Mouse (Mus musculus): ENCODE data around the gene Ndufa12.

Ndufa12 gene

DNA sequence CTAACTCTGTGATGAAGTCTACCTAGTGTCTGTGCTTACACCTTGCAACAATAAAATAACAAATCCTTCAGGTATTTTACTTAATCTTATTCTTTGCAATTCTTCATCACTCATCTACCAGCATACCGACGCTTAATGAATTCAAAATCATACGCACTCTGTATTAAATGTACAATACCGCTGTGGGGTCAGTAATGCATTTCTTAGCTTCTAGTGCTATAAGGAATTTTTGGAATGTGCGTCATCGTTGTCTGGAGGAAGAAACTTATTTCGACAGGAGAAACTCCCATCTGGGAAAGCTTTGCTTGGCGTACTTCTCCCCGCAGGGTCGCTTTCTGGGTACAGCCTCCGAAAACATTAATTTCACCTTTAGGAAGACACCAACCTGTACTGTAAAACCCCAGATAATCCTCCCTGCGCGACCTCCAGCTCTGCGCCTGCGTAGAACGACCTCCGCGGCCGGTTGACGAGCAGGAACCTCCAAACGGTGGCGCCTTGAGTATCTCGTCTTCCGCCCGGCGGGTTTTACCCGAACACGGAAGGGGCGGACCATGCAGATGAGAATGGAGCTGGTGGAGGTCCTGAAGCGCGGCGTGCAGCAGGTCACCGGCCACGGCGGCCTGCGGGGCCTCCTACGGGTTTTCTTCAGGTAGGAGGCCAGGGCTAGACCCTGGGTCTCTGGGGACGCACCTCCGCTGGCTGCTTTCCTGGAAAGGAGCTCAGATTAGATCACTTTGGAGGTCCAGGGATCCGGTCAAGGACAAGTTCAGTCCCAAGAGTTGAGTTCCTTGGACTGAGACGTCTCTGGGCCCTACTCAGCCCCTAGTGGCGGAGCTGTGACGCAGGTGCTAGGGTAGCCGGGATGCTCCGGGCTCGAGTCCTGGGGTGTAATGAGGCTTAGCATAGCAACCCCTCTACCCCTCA lies at the start of gene Ndufa12:
Gene Ndufa12, plus strand, starts transcription at position 239 of the 924 bp plus-strand sequence.
- peak; percentile 94 for DNase-seq (ENCODE audit: low read depth, low spot score)

DNA sequence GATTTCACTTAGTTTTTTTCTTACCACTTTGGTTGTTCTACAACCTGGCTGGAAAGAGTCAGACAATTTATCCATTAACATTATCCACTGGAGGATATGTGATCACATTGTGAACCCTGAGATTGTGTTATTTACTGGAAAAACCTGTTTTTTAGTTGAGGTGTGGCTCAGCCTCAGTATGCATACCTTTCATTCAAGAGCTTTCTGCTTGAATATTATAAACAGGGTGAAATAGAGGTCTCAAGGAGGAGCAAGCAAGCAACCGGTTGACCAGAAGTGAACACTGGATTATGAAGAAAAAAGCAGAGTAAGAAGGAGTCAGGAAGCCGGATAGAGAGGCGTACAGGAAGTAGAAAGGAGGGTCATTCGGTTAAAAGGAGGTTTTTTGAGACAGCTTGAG lies 47.0 kb upstream of the Ndufa12 start:
- DNase-seq (ENCODE audit: low read depth, low spot score) = no peak

DNA sequence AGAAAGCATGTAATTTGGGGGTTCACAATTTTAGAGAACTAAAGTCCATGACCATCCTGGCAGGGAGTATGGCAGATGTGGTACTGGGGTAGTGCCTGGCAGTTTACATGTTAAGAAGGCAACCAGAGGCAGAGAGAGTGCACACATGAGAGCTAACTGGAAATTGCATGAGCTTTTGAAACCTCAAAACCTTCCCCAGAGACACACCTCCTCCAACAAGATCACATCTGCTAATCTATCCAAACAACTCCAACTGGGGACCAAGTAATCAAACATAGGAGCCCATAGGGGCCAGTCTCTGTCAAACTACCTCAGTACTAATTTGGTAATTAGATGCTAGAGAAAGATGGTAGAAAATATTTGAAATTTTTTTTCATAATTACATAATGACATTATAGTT lies 44.7 kb upstream of the Ndufa12 start:
- DNase-seq (ENCODE audit: low read depth, low spot score) = no peak

DNA sequence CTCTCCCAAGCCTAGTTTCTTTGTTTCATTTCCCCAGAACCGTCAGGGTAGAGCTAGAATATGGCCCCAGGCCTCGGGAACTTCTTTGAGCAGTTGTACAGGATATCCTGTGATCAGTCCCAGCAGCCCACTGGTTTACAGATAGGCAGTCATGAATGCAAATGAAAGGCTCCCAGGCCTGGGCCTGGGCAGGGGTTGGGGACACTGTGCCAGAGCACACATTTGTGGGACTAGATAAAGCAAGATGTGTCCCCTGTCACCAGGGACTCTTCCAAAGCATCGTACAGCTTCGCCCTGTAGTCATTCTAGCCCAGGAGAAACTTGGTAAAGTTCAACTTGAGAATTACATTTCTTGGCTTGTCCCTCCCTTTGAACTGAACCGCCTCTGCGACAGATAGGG lies 39.6 kb upstream of the Ndufa12 start:
- no peak for DNase-seq (ENCODE audit: low read depth, low spot score)

DNA sequence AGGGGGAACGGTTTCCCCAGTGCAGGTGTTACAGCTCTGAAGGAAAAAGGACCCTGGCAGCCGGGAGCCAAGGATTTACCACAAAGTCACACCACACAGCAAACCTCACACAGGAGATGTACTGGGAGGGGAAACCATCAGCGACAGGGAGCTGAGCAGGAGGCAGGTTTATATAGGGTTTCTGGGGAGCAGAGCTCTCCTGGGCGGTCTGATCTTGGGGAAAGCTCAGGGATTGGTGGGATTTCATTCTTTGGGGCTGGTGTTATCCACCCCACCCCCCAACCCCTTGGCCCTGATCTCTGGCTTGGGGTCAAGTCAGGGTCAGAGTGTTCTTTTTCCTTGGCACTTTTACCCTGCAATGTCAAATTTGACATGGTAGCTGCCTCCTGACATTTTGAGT lies 39.1 kb upstream of the Ndufa12 start:
- DNase-seq (ENCODE audit: low read depth, low spot score) = no peak

DNA sequence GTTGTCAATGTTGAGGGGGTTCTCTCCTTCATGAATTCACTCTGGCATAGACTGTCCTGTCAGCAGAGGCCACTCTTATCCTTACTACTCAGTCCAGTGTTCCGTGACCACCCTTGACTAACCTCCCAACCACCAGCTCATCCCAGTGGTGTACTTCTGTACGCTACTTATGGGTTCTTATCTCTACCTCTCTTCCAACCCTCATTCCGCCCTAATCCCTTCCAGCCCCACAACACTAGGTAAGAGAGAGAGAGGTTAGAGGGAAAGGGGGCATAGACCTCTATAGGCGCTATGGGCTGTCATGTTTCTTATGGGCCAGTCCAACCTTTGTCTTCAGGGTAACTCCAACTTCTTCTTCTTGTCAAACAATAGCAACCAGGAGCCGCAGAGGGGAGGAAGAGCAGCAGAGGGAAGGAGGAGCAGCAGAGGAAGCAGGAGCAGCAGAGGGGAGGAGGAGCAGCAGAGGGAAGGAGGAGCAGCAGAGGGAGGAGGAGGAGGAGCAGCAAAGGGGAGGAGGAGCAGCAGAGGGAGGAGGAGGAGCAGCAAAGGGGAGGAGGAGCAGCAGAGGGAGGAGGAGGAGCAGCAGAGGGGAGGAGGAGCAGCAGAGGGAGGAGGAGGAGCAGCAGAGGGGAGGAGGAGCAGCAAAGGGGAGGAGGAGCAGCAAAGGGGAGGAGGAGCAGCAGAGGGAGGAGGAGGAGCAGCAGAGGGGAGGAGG lies 37.3 kb upstream of the Ndufa12 start:
- DNase-seq (ENCODE audit: low read depth, low spot score) = no peak

DNA sequence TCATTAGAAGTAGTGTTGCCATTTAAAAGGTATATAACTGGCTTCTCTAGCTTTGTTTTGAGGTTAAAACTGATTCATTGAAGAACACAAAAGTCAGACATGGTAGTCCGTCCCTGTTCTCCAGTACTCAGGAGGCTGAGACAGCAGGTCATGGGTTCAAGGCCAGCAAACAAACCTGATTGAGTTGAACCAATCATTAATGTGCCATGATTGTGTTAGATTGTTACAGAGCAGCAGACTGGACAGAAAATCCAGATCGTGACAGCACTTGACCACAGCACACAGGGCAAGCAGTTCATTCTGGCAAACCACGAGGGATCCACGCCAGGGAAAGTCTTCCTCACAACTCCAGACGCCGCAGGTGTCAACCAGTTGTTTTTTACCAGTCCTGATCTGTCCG lies 36.5 kb upstream of the Ndufa12 start:
- no peak for DNase-seq (ENCODE audit: low read depth, low spot score)

DNA sequence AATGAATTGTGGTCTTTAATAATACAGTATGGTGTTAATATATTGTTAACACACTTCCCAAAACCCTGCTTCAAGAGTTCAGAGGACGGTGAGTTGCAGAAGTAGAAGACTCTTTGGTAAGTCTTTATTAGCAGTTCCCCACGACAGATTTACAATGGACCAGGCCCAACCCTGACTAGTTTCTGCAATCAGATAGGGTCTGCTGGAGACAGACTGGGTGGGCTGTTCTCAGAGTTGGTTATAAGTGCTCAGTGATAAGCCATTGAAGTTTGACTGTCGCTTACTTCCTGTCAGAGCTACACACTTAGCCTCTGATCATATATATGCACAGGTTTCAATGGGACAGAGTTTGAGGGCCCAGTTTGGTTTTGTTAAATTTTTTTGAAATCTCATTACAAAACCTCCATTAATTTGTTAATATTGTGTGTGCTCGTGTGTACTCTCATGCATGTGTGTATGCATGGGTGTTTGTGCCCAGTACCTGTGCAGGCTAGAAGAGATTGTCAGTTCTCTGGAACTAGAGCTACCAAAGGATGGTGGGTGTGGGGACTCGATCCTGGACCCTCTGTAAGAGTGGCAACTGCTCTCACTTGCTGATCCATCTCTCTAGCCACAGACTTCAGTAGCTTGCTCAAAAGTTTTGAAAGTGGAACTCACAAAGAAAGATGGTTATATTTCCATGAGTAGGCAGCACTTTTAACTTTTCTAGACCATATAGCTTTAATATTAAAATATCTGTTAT lies 34.2 kb upstream of the Ndufa12 start:
- no peak for DNase-seq (ENCODE audit: low read depth, low spot score)

DNA sequence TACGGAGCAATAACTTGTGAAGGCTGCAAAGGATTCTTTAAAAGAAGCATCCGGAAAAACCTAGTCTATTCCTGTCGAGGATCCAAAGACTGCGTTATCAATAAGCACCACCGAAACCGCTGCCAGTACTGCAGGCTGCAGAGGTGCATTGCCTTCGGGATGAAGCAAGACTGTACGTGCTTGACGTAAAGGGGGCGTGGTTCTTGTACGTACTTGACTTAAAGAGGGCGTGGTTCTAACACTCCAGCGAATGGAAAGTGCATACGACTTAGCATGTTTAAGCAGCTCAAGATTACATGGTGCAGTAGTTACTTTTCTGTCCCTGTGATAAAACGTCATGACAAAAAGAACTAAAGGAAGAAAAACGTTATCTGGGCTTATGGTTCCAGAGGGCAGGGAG lies 33.1 kb upstream of the Ndufa12 start:
- DNase-seq (ENCODE audit: low read depth, low spot score) = no peak

DNA sequence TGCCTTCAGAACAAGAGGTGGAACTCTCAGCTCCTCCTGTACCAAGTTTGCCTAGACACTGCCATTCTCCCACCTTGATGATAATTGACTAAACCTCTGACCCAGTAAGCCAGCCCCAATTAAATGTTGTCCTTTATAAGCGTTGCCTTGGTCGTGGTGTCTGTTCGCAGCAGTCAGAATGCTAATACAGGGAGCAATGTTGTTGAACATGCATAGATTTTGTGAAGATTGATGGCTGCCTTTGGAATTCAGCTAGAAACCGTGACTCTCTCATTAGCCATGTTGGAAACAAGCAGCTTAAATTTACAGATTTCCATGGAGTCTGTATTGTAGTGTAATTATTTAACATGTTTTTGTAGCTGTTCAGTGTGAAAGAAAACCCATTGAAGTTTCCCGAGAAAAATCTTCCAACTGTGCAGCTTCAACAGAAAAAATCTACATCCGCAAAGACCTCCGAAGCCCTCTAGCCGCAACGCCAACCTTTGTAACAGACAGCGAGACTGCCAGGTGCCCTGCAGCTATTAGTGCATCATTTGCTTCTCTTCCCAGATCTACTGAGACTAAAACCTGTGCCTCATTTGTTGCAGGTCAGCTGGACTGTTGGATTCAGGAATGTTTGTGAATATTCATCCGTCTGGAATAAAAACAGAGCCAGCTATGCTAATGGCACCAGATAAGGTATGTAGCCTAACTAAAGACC lies 31.3 kb upstream of the Ndufa12 start:
- DNase-seq (ENCODE audit: low read depth, low spot score) = peak; percentile 24

DNA sequence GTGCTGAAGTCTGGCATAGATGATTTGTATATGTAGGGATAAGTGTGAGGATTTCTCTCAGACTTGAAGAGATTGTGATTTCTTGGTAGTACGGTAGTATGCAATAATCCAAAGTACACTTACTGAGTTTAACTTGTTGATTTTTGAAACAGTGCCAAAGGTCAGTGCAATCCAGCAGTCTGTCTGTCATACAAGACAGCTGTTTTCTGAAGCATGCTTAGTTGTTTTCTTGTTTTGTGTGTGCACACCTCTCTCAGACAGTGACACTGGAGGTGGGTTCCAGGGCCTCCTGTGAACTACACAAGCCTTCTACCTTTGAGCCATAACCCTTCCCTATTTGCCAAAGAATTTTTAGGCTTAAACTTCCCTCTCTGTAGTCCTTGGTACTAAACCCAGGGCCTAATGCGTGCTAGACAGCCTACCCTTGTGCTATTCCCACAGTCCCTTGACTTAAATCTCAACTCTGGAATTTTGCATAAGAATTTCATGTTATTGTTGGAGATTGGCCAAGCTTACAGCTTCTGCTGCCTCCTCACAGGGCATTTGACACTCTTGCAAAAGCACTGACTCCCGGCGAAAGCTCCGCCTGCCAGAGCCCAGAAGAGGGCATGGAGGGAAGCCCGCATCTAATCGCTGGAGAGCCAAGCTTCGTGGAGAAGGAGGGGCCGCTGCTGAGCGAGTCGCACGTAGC lies 26.9 kb upstream of the Ndufa12 start:
- DNase-seq (ENCODE audit: low read depth, low spot score) = no peak

DNA sequence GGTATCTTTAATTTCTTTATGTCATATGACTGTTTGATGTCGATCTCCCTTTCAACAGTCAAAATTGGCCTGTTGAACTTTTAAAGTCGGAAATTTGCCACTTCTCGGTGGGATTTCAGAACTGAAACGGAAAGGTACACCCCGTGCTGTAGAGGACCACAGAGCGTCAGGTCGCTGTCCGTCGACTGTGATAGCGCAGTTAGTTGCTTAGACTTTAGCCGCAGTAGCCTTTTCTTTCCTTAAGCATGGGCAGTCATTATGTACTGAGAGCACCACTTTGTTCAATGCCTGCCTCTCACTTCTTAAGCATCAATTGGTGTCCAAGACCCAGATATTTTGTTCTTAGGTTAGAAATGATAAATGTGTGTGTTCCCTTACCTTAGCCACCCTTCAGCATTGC lies 26.4 kb upstream of the Ndufa12 start:
- no peak for DNase-seq (ENCODE audit: low read depth, low spot score)

DNA sequence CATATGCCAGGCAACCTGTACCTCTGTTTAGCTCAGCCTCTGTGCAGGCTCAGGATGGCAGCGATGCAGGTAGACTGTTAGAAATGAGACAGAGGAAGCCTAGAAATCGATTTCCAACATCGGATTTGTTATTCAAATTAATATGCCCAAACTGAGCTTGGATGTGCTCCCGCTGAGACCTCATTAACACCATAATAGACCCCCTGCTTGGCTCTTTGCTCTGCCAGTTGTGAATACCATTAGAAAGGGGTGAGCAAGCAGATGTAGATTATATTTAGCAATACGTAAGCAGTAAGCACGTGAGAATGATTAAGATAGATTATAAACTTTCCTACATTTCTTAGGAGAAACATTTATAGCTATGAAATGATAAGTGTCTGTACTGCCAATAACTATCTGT lies 25.8 kb upstream of the Ndufa12 start:
- DNase-seq (ENCODE audit: low read depth, low spot score) = no peak

DNA sequence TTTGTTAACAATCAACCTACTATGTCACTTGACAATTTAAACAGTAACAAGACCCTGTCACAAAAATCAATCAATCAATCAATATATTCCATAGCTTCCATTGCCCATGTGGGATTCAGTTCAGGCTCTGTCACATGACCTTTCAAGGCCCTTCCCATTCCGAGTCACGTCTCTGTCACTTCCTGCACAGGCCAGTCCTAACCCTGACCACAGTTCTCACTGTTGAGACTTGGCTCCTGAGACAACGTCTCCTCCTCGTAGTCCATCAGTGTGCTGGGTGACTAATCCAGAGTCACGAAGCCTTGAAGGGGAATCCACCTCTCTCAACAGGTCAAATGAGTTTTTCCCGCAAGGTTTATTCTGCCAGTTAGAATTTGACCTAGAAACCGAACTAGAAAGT lies 23.9 kb upstream of the Ndufa12 start:
- no peak for DNase-seq (ENCODE audit: low read depth, low spot score)

DNA sequence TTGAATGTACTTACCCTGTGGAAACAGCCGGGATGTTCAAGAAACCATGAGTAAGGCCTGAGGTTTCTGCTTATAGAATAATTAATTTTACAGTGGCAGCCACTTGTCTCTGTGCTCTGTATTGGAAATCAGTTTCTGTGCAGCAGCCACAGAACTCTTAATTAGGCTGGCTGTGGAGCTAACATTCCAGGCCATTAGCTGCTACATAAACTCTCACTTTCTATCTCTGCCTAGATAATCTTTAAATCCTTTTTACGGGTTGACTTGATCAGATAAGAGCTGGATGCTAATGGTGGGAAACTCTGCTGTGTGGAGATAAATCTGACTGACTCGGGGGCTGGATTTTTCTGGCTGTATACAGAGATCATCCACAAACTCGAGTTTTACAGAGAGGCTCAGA lies 15.3 kb upstream of the Ndufa12 start:
- no peak for DNase-seq (ENCODE audit: low read depth, low spot score)

DNA sequence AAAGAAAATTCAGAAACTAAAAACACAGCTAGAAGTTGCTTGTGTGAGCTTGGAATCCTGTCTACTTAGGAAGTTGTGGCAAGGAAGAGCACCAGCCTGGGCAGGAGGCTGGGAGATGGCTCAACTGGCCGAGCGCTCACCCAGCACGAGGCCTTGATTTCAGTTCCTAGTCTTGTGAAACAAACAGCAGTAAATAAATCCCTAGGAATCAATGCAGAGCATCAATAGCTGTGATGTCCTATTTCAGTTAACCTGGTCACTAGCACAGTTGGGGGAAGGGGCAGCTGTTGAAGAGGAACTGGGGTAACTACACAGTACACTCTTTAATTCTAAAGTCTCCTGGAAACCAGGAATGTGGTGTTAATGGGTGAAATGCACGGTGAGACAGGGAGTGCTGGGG lies 6.5 kb downstream of the Ndufa12 start:
- no peak for DNase-seq (ENCODE audit: low read depth, low spot score)

DNA sequence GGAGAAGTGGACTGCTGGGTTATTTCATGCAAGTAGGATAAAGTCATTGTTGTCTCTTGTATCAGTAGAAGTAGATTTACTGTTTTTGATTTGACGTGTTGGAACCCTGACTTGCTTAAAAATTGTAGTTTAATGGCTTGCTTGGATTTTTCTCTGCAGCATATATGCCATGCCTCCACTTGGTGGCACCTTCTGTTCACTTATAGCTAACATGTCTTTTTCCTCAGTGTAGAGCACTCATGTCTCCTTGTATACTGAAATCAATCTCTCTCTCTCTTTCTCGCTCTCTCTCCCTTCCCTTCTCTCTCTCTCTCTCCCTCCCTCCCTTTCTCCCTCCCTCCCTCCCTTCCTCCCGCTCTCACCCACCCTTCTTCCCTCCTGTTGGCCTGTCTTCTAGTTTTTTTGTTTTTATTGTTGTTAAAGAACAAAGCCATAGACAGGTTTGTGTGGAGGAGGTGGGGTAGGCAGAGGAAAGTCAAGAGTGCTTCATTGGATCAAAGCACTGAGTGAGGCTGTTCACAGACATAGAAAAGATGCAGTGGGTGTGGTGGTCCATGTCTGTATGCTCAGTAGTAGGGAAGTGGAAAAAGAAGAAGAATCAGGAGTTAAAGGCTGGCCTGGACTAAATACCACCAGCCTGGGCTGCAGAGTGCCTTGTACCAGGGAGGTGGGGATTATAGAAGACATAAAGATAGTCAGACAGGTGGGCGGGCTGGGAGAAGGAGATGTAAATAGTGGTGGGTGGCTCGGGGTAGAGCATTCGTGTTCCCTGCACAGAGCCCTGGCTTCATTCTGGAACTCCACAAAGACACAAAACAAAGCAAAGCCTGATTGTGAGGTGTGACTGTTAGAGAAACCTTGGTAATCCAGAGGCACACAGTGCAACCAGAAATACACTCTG lies 12.4 kb downstream of the Ndufa12 start:
- DNase-seq (ENCODE audit: low read depth, low spot score) = no peak

DNA sequence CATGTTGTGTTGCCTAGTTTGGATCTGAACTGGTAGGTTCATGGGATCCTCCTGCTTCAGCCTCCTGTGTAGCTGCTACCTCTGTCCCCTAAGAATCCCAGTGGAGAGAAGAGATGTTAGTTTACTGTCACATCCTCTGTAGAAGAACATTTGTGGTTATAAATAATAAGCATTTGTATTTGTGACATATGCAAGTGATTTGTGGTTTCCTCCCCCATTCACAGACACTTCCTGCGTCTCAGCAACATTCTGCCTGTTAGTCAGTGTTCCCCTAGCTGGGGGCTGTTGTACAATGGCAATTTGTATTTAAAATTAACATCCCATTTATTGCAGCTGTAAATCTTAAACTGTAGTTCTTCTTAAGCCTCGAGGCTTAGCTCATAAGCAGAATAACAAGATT lies 13.2 kb downstream of the Ndufa12 start:
- DNase-seq (ENCODE audit: low read depth, low spot score) = no peak

DNA sequence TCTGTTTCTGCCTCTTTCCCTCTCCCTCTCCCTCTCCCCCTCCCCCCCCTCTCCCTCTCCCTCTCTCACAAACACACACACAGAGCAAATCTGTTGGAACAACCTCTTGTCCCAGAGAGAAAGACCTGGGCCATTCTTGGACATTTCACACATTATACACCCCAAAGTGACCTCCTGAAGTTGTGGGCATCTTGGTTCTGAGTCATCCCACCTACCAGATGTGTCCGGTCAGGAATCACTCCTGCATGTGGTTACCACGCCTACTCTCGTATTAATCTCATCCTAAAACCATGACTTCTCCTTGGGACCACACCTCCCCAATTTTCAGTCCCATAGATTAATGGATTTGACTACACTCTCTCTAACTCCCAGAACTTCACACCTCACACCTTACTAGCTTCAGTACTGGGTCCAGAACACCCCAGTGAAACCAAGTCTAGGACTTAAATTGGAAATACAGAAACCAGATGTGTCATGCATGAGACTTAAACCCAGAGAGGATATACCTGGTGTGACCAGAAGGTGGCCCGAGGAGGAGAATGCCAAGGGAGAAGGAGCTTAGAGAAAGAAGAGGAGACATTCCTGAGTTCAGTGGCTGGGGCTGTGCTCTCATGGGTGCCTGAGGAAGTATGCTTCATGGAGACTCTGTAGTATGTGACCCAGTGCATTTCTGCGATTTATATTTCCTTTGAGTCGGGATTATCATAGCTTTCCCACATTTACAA lies 26.7 kb downstream of the Ndufa12 start:
- peak; percentile 12 for DNase-seq (ENCODE audit: low read depth, low spot score)
